Mouse (Mus musculus) limb, embryonic 11.5 days (tissue): Measurements from ENCODE around the gene BC051142. TPM values are rescaled to one million over a fixed set of nuclear protein-coding genes. Genes with fewer than 3 reads are reported as not detected.

Source experiments
- ATAC-seq: fragments of 200-750 bp; cut with Nextera tagmentation; 2 replicates; pipeline ENCODE4 v1.8.0; 2017; ENCODE audit warnings: low read depth; ENCODE audit not compliant: insufficient number of reproducible peaks, low FRiP score, low TSS enrichment
- DNase-seq: peaks from one replicate; pipeline ENCODE4 v3.0.0-alpha.2; 2015; ENCODE audit warnings: low spot score
- H3K27ac ChIP-seq: fragments of 300-500 bp; sonication (generic); replicated peaks from 2 replicates; pipeline ENCODE4 v1.5.1; 2014; ENCODE audit warnings: low read depth, mild to moderate bottlenecking, low read length
- H3K27me3 ChIP-seq: fragments of 300-500 bp; sonication (generic); 2 replicates; pipeline ENCODE4 v1.6.1; 2014; ENCODE audit warnings: mild to moderate bottlenecking, low read length, mixed read lengths; ENCODE audit not compliant: control insufficient read depth, insufficient read depth
- H3K36me3 ChIP-seq: fragments of 300-500 bp; sonication (generic); 2 replicates; pipeline ENCODE4 v1.6.1; 2014; ENCODE audit warnings: mild to moderate bottlenecking, low read length, moderate library complexity, mixed read lengths; ENCODE audit not compliant: control insufficient read depth, insufficient read depth
- H3K4me1 ChIP-seq: fragments of 300-500 bp; sonication (generic); 2 replicates; pipeline ENCODE4 v1.6.1; 2014; ENCODE audit warnings: low read length, mixed read lengths; ENCODE audit not compliant: control insufficient read depth, insufficient read depth
- H3K4me2 ChIP-seq: fragments of 300-500 bp; sonication (generic); 2 replicates; pipeline ENCODE4 v1.6.1; 2014; ENCODE audit warnings: low read depth, mild to moderate bottlenecking, moderate library complexity; ENCODE audit not compliant: severe bottlenecking
- H3K4me3 ChIP-seq: fragments of 300-500 bp; sonication (generic); 2 replicates; pipeline ENCODE4 v1.5.1; 2014; ENCODE audit warnings: low read depth, low read length
- H3K9ac ChIP-seq: fragments of 300-500 bp; sonication (generic); 2 replicates; pipeline ENCODE4 v1.6.1; 2014; ENCODE audit warnings: mild to moderate bottlenecking, low read length
- H3K9me3 ChIP-seq: fragments of 300-500 bp; sonication (generic); 2 replicates; pipeline ENCODE4 v1.6.1; 2016; ENCODE audit warnings: low read length; ENCODE audit not compliant: control insufficient read depth
- WGBS: fragments of 180-500 bp; shearing (Covaris S2); extraction: QIAGEN DNeasy Blood & Tissue Kit; methylation state at CpG from one replicate; pipeline ENCODE4 v1.1.7; 2014; 5-methylcytosine and 5-hydroxymethylcytosine counted together
- polyA plus RNA-seq: library from polyadenylated mRNA; unstranded; fragments of >200 nt; fragmentation: Nextera tagmentation; extraction: Ambion mirVana; gene quantifications from 2 replicates; pipeline ENCODE4 v1.2.1, GENCODE M21; 2014

The BC051142 gene
- polyA plus RNA-seq, 1 experiment from 2014 or later = 0.73 TPM

- Histone ChIP-seq H3K36me3 (no peaks in the 10 kb centered on the region), H3K9me3 (no peaks in the 10 kb centered on the region), H3K4me2 (no peak overlapping the region), H3K27me3 (no peaks in the 10 kb centered on the region), H3K4me3 (no peak overlapping the region), H3K9ac (no peak overlapping the region), H3K27ac (no peak overlapping the region), H3K4me1 (no peaks in the 10 kb centered on the region)
- WGBS = 88% methylated on average over 2 of the region's 2 CpGs
- no peak for DNase-seq
- ATAC-seq = no peak
Measured at GRCm38 (mm10) chr17:34386656-34387055, 12.0 kb upstream of the BC051142 start.

- Histone ChIP-seq H3K4me1 (no peaks in the 10 kb centered on the region), H3K9me3 (no peaks in the 10 kb centered on the region; the same call in 1 of the 2 replicates), H3K9ac (no peak overlapping the region), H3K27me3 (no peaks in the 10 kb centered on the region), H3K27ac (no peak overlapping the region), H3K4me3 (no peak overlapping the region), H3K36me3 (no peaks in the 10 kb centered on the region), H3K4me2 (no peak overlapping the region)
- WGBS = 43% methylated on average over 4 of the region's 4 CpGs
- DNase-seq = peak; percentile 57
- no peak for ATAC-seq
Measured at GRCm38 (mm10) chr17:34388513-34388912, 10.1 kb upstream of the BC051142 start.

- ATAC-seq (no peak), DNase-seq (no peak)
- no peaks in the 10 kb centered on the region for H3K27me3 ChIP-seq
- 72% methylated on average over 7 of the region's 7 CpGs for WGBS
- no peaks in the 10 kb centered on the region for H3K36me3 ChIP-seq
- no peak overlapping the region for H3K4me3 ChIP-seq
- no peak overlapping the region for H3K4me2 ChIP-seq
- H3K27ac ChIP-seq = no peak overlapping the region
- H3K9me3 ChIP-seq = no peaks in the 10 kb centered on the region; the same call in 1 of the 2 replicates
- no peaks in the 10 kb centered on the region for H3K4me1 ChIP-seq
- no peak overlapping the region for H3K9ac ChIP-seq
Measured at GRCm38 (mm10) chr17:34391507-34391906, 7.1 kb upstream of the BC051142 start.

GRCm38 (mm10) chr17:34392321-34392720 lies 6.3 kb upstream of the BC051142 start:
- Histone ChIP-seq H3K27ac (no peak overlapping the region), H3K9ac (no peak overlapping the region), H3K9me3 (no peaks in the 10 kb centered on the region; the same call in 1 of the 2 replicates), H3K4me1 (no peaks in the 10 kb centered on the region), H3K36me3 (no peaks in the 10 kb centered on the region), H3K27me3 (no peaks in the 10 kb centered on the region), H3K4me3 (peak overlapping the region; percentile 22), H3K4me2 (peak overlapping the region; percentile 50)
- ATAC-seq (no peak), DNase-seq (peak; percentile 63)
- WGBS = 6% methylated on average over 24 of the region's 24 CpGs

- Histone ChIP-seq H3K27ac (no peak overlapping the region), H3K9me3 (no peaks in the 10 kb centered on the region), H3K27me3 (no peaks in the 10 kb centered on the region), H3K9ac (no peak overlapping the region), H3K4me1 (no peaks in the 10 kb centered on the region), H3K4me2 (no peak overlapping the region), H3K36me3 (no peaks in the 10 kb centered on the region), H3K4me3 (no peak overlapping the region)
- 69% methylated on average over 5 of the region's 5 CpGs for WGBS
- ATAC-seq (no peak), DNase-seq (no peak)
Measured at GRCm38 (mm10) chr17:34397357-34397756, 1.3 kb upstream of the BC051142 start.

GRCm38 (mm10) chr17:34398058-34398710 lies 436 bp upstream of the BC051142 start:
- Histone ChIP-seq H3K27me3 (no peaks in the 10 kb centered on the region), H3K36me3 (no peaks in the 10 kb centered on the region), H3K4me1 (no peaks in the 10 kb centered on the region), H3K27ac (no peak overlapping the region), H3K4me2 (peak overlapping the region; percentile 63; the same call in 1 of the 2 replicates), H3K9me3 (no peaks in the 10 kb centered on the region), H3K4me3 (peak overlapping the region; percentile 52), H3K9ac (no peak overlapping the region; the same call in 1 of the 2 replicates)
- ATAC-seq (peak; percentile 65), DNase-seq (peak; percentile 48)
- 15% methylated on average over 9 of the region's 9 CpGs for WGBS

GRCm38 (mm10) chr17:34399394-34399715 lies 735 bp downstream of the BC051142 start:
- H3K9me3 ChIP-seq = no peaks in the 10 kb centered on the region
- no peaks in the 10 kb centered on the region for H3K4me1 ChIP-seq
- no peaks in the 10 kb centered on the region for H3K36me3 ChIP-seq
- no peak overlapping the region for H3K27ac ChIP-seq
- no peak overlapping the region for H3K9ac ChIP-seq
- peak overlapping the region; percentile 63 for H3K4me2 ChIP-seq
- H3K4me3 ChIP-seq = peak overlapping the region; percentile 52
- no peak for ATAC-seq
- H3K27me3 ChIP-seq = no peaks in the 10 kb centered on the region
- WGBS = 54% methylated on average over 4 of the region's 4 CpGs
- DNase-seq = no peak

GRCm38 (mm10) chr17:34411117-34411516 lies 12.5 kb downstream of the BC051142 start:
- no peak overlapping the region for H3K9ac ChIP-seq
- H3K36me3 ChIP-seq = no peaks in the 10 kb centered on the region
- no peaks in the 10 kb centered on the region for H3K4me1 ChIP-seq
- H3K9me3 ChIP-seq = no peaks in the 10 kb centered on the region
- DNase-seq (peak; percentile 81), ATAC-seq (no peak)
- no peak overlapping the region for H3K27ac ChIP-seq
- WGBS = 25% methylated on average over 6 of the region's 6 CpGs
- H3K4me2 ChIP-seq = no peak overlapping the region
- no peak overlapping the region for H3K4me3 ChIP-seq
- no peaks in the 10 kb centered on the region for H3K27me3 ChIP-seq

GRCm38 (mm10) chr17:34420014-34420413 lies 21.4 kb downstream of the BC051142 start:
- DNase-seq = no peak
- Histone ChIP-seq H3K27ac (no peak overlapping the region), H3K9ac (no peak overlapping the region), H3K9me3 (no peaks in the 10 kb centered on the region), H3K4me3 (no peak overlapping the region), H3K4me2 (no peak overlapping the region), H3K27me3 (no peaks in the 10 kb centered on the region), H3K36me3 (no peaks in the 10 kb centered on the region), H3K4me1 (no peaks in the 10 kb centered on the region)
- WGBS = 71% methylated on average over 7 of the region's 7 CpGs
- ATAC-seq = no peak
